Mouse (Mus musculus) hindlimb bud, embryonic 11.5 days (tissue): ENCODE results near the gene Cend1.

ENCODE experiments used
- DNase-seq: peaks from one replicate; pipeline ENCODE4 v3.0.0-alpha.2; 2012; ENCODE audit warnings: low read depth, low spot score; ENCODE audit errors: extremely low spot score

Cend1 gene

GRCm38 (mm10) chr7:141429310-141429709 lies at the start of gene Cend1:
Gene Cend1 (minus strand): TSS chr7:141429491.
- DNase-seq, result no peak

- DNase-seq, result no peak
Observed at GRCm38 (mm10) chr7:141478270-141478748, 49.0 kb upstream of the Cend1 start.

GRCm38 (mm10) chr7:141477578-141478269 lies 48.4 kb upstream of the Cend1 start:
- no peak for DNase-seq

- no peak for DNase-seq
Observed at GRCm38 (mm10) chr7:141476981-141477370, 47.7 kb upstream of the Cend1 start.

- DNase-seq, result no peak
Observed at GRCm38 (mm10) chr7:141476226-141476980, 47.1 kb upstream of the Cend1 start.

GRCm38 (mm10) chr7:141475805-141476158 lies 46.5 kb upstream of the Cend1 start:
- no peak for DNase-seq

- no peak for DNase-seq
Observed at GRCm38 (mm10) chr7:141475011-141475804, 45.9 kb upstream of the Cend1 start, which contains the start of the genes Polr2l and Tspan4. Gene Polr2l (minus strand): TSS chr7:141475132. Gene Tspan4 (plus strand): TSS chr7:141475240.

GRCm38 (mm10) chr7:141474160-141474559 lies 44.9 kb upstream of the Cend1 start:
- no peak for DNase-seq

- no peak for DNase-seq
Observed at GRCm38 (mm10) chr7:141472763-141473162, 43.5 kb upstream of the Cend1 start.

- no peak for DNase-seq
Observed at GRCm38 (mm10) chr7:141472226-141472625, 42.9 kb upstream of the Cend1 start.

GRCm38 (mm10) chr7:141471236-141471635 lies 41.9 kb upstream of the Cend1 start:
- no peak for DNase-seq

GRCm38 (mm10) chr7:141470637-141470944 lies 41.3 kb upstream of the Cend1 start:
- DNase-seq, result no peak

GRCm38 (mm10) chr7:141469901-141470636 lies 40.8 kb upstream of the Cend1 start:
- DNase-seq, result no peak

- DNase-seq, result no peak
Observed at GRCm38 (mm10) chr7:141469352-141469751, 40.1 kb upstream of the Cend1 start.

GRCm38 (mm10) chr7:141468522-141469211 lies 39.4 kb upstream of the Cend1 start:
- no peak for DNase-seq

GRCm38 (mm10) chr7:141468164-141468521 lies 38.9 kb upstream of the Cend1 start:
- DNase-seq, result no peak

- DNase-seq, result no peak
Observed at GRCm38 (mm10) chr7:141467230-141468030, 38.1 kb upstream of the Cend1 start, which contains the start of gene Cd151. Gene Cd151 (plus strand): TSS chr7:141467392.

GRCm38 (mm10) chr7:141466607-141467148 lies 37.4 kb upstream of the Cend1 start:
- DNase-seq, result no peak

- no peak for DNase-seq
Observed at GRCm38 (mm10) chr7:141466045-141466394, 36.7 kb upstream of the Cend1 start.
